Mouse (Mus musculus): ENCODE data around the gene Olfr907. TPM values are rescaled to one million over a fixed set of nuclear protein-coding genes. Genes with fewer than 3 reads are reported as not detected.

The Olfr907 gene
- total RNA-seq (2014; rRNA removed) (not detected in 2 replicates), polyA plus RNA-seq (2015; fragmentation: Nextera tagmentation; extraction: Ambion mirVana) (not detected in 2 replicates)

DNA sequence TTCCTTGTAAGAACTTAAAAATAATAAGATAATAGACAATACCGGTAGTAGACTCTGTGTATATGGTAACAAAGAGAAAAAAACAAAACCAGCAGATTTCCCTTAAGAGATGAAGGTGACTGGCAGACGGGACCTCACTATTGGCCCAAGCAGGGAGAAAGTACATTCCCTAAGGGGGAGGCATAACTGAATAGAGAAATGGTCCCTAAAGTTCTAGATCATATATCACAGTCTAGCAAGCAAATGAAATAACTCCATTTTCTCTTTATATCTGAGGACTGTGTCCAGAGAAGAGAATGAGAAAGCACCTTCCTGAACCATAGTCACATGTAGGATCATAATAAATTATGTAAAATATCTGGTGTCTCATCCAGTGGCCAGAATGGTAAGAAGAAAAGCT lies at the start of gene Olfr907:
Gene Olfr907 (plus strand): TSS at position 301 of the 400 bp plus-strand sequence.
- 87% methylated on average over 2 of the region's 2 CpGs for WGBS
- TF ChIP-seq CTCF (IDR thresholded peaks at IDR 0.05; ENCODE audit: low read depth), result no peak
- Histone ChIP-seq H3K4me3 (ENCODE audit: low read length) (no peak within 1 kb of the TSS), H3K9ac (replicated peaks; ENCODE audit: low read length) (no peak within 1 kb of the TSS), H3K27ac (no peak within 1 kb of the TSS), H3K4me1 (ENCODE audit: insufficient read depth, low read length) (no peaks in the 10 kb centered on the region), H3K9me3 (ENCODE audit: low read length) (no peaks in the 10 kb centered on the region), H3K27me3 (ENCODE audit: insufficient read depth, low read length) (no peaks in the 10 kb centered on the region), H3K4me2 (ENCODE audit: low read depth, low read length) (no peak within 1 kb of the TSS), H3K36me3 (ENCODE audit: insufficient read depth, low read length) (no peaks in the 10 kb centered on the region)
- no peak for DNase-seq (ENCODE audit: low spot score)
- ATAC-seq, result no peak

DNA sequence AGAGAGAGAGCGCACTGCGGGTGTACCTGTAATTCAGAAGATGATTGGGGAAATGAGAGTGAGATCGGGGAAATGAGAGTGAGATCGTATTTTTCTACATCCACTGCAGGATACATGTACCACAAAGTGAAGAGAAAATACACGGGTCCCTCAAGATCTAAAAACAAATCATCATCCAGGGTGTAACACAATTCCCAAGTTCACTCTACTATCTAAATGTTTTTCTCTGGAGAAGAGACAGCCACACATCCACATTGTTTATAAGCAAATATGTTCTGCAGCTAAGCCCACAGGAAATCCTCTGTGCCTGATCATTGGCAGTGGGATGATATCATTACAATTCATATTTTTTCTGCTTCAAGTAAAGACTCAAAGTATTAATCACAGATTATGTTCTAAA lies 48.2 kb upstream of the Olfr907 start, which contains the start of gene Olfr902:
Gene Olfr902 (plus strand): TSS at position 301 of the 400 bp plus-strand sequence.
- no peak for TF ChIP-seq CTCF (IDR thresholded peaks at IDR 0.05; ENCODE audit: low read depth)
- ATAC-seq, result no peak

DNA sequence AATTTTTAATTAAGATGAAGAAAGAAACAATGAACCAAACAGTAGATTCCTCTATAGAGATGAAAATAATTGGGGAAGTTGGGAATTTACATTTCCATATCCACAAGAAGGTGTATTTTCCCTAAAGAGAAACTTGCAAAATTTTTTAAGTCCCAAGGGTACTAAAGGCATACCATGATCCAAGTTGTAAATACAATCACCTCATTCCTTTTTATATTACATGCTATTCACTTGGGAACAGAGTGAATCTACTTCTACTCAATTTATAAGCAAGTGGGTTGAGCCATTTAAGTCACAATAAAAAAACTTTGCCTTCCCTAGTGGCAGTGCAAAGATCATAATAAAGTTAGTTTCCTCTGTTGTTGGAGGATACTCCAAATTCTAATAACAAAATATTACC lies 32.8 kb upstream of the Olfr907 start, which contains the start of gene Olfr904:
Gene Olfr904 (plus strand): TSS at position 301 of the 400 bp plus-strand sequence.
- H3K4me2 ChIP-seq (ENCODE audit: low read depth, low read length), result no peak within 1 kb of the TSS
- no peak within 1 kb of the TSS for H3K27ac ChIP-seq
- no peak within 1 kb of the TSS for H3K4me3 ChIP-seq (ENCODE audit: low read length)
- no peaks in the 10 kb centered on the region for H3K4me1 ChIP-seq (ENCODE audit: insufficient read depth, low read length)
- DNase-seq (ENCODE audit: low spot score) (no peak), ATAC-seq (no peak)
- TF ChIP-seq CTCF (IDR thresholded peaks at IDR 0.05; ENCODE audit: low read depth), result no peak
- no peaks in the 10 kb centered on the region for H3K27me3 ChIP-seq (ENCODE audit: insufficient read depth, low read length)
- no peaks in the 10 kb centered on the region for H3K36me3 ChIP-seq (ENCODE audit: insufficient read depth, low read length)
- no peak within 1 kb of the TSS for H3K9ac ChIP-seq (replicated peaks; ENCODE audit: low read length)
- H3K9me3 ChIP-seq (ENCODE audit: low read length), result no peaks in the 10 kb centered on the region

More for the DNA sequence above, 48.2 kb upstream of the Olfr907 start, which contains the start of gene Olfr902:
- Histone ChIP-seq H3K4me2 (ENCODE audit: low read depth, low read length) (no peak within 1 kb of the TSS), H3K4me1 (ENCODE audit: insufficient read depth, low read length) (no peaks in the 10 kb centered on the region), H3K4me3 (ENCODE audit: low read length) (no peak within 1 kb of the TSS), H3K27ac (no peak within 1 kb of the TSS), H3K9me3 (ENCODE audit: low read length) (no peaks in the 10 kb centered on the region), H3K27me3 (ENCODE audit: insufficient read depth, low read length) (no peaks in the 10 kb centered on the region), H3K36me3 (ENCODE audit: insufficient read depth, low read length) (no peaks in the 10 kb centered on the region), H3K9ac (replicated peaks; ENCODE audit: low read length) (no peak within 1 kb of the TSS)
- WGBS, result 89% methylated on average over 5 of the region's 5 CpGs
- no peak for DNase-seq (ENCODE audit: low spot score)

DNA sequence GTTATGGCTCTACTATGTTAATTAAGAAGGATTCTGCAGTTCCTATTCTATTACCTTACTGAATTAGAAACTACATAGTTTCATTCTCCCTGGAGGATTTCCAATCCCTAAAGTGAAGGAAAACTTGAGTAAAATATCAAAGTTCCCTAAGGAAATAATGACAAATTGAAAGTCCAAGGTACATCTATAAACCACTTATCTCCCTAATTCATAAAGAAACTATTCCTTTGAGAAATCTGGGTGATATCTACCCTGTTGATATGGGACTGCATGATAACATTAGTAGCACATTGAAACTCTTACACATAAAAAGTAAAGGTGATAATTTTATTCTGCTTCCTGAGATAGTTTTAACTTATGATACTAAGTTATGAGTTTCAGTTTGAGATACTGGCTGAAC lies 24.8 kb upstream of the Olfr907 start, which contains the start of gene Olfr905:
Gene Olfr905 (plus strand): TSS at position 301 of the 400 bp plus-strand sequence.
- TF ChIP-seq CTCF (IDR thresholded peaks at IDR 0.05; ENCODE audit: low read depth), result no peak
- no peaks in the 10 kb centered on the region for H3K27me3 ChIP-seq (ENCODE audit: insufficient read depth, low read length)
- H3K36me3 ChIP-seq (ENCODE audit: insufficient read depth, low read length), result no peaks in the 10 kb centered on the region
- H3K4me3 ChIP-seq (ENCODE audit: low read length), result no peak within 1 kb of the TSS
- H3K4me1 ChIP-seq (ENCODE audit: insufficient read depth, low read length), result no peaks in the 10 kb centered on the region
- DNase-seq (ENCODE audit: low spot score) (no peak), ATAC-seq (no peak)
- H3K4me2 ChIP-seq (ENCODE audit: low read depth, low read length), result no peak within 1 kb of the TSS
- H3K27ac ChIP-seq, result no peak within 1 kb of the TSS
- no peak within 1 kb of the TSS for H3K9ac ChIP-seq (replicated peaks; ENCODE audit: low read length)
- H3K9me3 ChIP-seq (ENCODE audit: low read length), result no peaks in the 10 kb centered on the region

DNA sequence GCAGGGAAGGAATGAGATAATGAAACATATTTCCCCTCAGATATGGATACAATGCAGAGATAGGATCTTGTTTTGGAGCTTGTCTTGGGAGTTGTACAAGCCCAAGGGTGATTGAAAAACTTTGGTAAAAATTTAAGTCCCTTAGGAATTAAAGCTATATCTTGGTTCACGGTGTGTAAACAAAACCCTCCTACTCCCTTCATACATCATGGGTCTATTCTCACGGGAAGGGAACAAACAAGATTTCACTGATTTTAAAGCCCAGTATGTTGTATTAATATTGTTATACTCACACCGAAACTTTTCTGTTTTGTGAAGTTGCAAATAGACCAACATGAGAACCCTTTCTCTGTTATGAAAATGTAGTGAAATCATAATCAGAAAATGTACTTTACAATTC lies 8.8 kb upstream of the Olfr907 start, which contains the start of gene Olfr906:
Gene Olfr906 (plus strand): TSS at position 301 of the 400 bp plus-strand sequence.
- Histone ChIP-seq H3K4me3 (ENCODE audit: low read length) (no peak within 1 kb of the TSS), H3K9me3 (ENCODE audit: low read length) (no peaks in the 10 kb centered on the region), H3K27ac (no peak within 1 kb of the TSS), H3K4me2 (ENCODE audit: low read depth, low read length) (no peak within 1 kb of the TSS), H3K27me3 (ENCODE audit: insufficient read depth, low read length) (no peaks in the 10 kb centered on the region), H3K4me1 (ENCODE audit: insufficient read depth, low read length) (no peaks in the 10 kb centered on the region), H3K9ac (replicated peaks; ENCODE audit: low read length) (no peak within 1 kb of the TSS), H3K36me3 (ENCODE audit: insufficient read depth, low read length) (no peaks in the 10 kb centered on the region)
- DNase-seq (ENCODE audit: low spot score) (no peak), ATAC-seq (no peak)
- WGBS, result 87% methylated on average over 3 of the region's 3 CpGs
- no peak for TF ChIP-seq CTCF (IDR thresholded peaks at IDR 0.05; ENCODE audit: low read depth)

DNA sequence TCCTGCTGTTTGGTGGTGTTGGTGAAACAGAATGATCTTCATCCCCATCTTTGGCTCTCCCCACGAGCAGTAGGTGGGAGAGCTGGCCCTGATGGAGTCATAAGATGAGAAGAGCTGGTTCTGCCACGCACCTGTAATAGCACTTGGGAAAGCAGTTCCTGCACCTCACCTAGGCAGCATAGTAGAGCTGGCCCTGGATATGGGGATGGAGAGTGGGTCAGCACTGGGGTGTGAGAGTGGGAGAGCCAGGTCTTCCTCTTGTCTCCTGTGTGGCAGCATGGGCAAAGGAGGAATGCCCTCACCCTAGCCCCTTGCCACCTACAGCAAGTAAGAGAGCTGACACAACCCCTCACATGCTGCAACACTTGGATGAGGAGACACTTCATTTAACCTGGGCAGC lies 16.8 kb downstream of the Olfr907 start:
- no peak for ATAC-seq
- no peak overlapping the region for H3K9ac ChIP-seq (replicated peaks; ENCODE audit: low read length)
- no peak overlapping the region for H3K4me3 ChIP-seq (ENCODE audit: low read length)
- no peak overlapping the region for H3K27ac ChIP-seq
- no peaks in the 10 kb centered on the region for H3K4me1 ChIP-seq (ENCODE audit: insufficient read depth, low read length)
- no peak overlapping the region for H3K4me2 ChIP-seq (ENCODE audit: low read depth, low read length)
- no peaks in the 10 kb centered on the region for H3K9me3 ChIP-seq (ENCODE audit: low read length)
- H3K36me3 ChIP-seq (ENCODE audit: insufficient read depth, low read length), result no peaks in the 10 kb centered on the region
- WGBS, result 73% methylated on average over 2 of the region's 2 CpGs
- H3K27me3 ChIP-seq (ENCODE audit: insufficient read depth, low read length), result no peaks in the 10 kb centered on the region
- no peak for TF ChIP-seq CTCF (IDR thresholded peaks at IDR 0.05; ENCODE audit: low read depth)
- no peak for DNase-seq (ENCODE audit: low spot score)

DNA sequence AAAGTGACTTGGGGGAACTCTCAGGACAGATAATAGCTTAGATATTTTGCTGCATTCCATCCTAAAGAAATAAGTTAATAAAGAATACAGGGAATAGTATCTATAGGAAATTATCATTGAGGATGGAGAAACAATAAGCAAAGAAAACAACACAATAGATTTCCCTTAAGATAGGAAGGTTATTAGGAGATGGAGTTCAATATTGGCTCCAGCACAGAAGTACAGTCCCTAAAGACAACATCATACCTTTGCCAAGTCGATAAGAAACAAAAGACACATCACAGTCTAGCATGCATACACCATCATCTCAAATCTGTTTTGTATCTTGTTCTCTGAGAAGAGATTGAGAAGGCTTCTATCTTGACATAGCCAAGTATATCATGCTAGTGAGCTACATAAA lies 25.7 kb downstream of the Olfr907 start, which contains the start of gene Olfr911-ps1:
Gene Olfr911-ps1 (plus strand): TSS at position 301 of the 400 bp plus-strand sequence.
- ATAC-seq (no peak), DNase-seq (ENCODE audit: low spot score) (no peak)
- no peak within 1 kb of the TSS for H3K4me2 ChIP-seq (ENCODE audit: low read depth, low read length)
- H3K4me3 ChIP-seq (ENCODE audit: low read length), result no peak within 1 kb of the TSS
- H3K36me3 ChIP-seq (ENCODE audit: insufficient read depth, low read length), result no peaks in the 10 kb centered on the region
- no peaks in the 10 kb centered on the region for H3K27me3 ChIP-seq (ENCODE audit: insufficient read depth, low read length)
- TF ChIP-seq CTCF (IDR thresholded peaks at IDR 0.05; ENCODE audit: low read depth), result no peak
- H3K27ac ChIP-seq, result no peak within 1 kb of the TSS
- WGBS, result 69% methylated on average over 1 of the region's 1 CpGs
- H3K9ac ChIP-seq (replicated peaks; ENCODE audit: low read length), result no peak within 1 kb of the TSS
- no peaks in the 10 kb centered on the region for H3K9me3 ChIP-seq (ENCODE audit: low read length)
- no peaks in the 10 kb centered on the region for H3K4me1 ChIP-seq (ENCODE audit: insufficient read depth, low read length)

Data from hindbrain, postnatal 0 days (tissue).